Mouse (Mus musculus): ENCODE data around the gene Cpne1. TPM values are rescaled to one million over a fixed set of nuclear protein-coding genes. Genes with fewer than 3 reads are reported as not detected.

The Cpne1 gene
- total and polyA plus RNA-seq, 3 experiments, result 33.0 to 39.8 (median 34.0) TPM

- TF ChIP-seq USF1 (IDR thresholded peaks at IDR 0.05; ENCODE audit: low read depth, low read length), result no peak
Measured at GRCm38 (mm10) chr2:156078421-156079182, 33.2 kb downstream of the Cpne1 start (continued).

- H3K79me2 ChIP-seq (replicated peaks; ENCODE audit: control insufficient read depth, extremely low read depth, insufficient read depth, poor library complexity, severe bottlenecking), result no peaks in the 10 kb centered on the region
- DNase-seq (ENCODE audit: extremely low read depth), result no peak
- no peak overlapping the region for H3K4me3 ChIP-seq (replicated peaks in 1 of 3; ENCODE audit: low read depth in 2 of 3, low read length in 2 of 3, poor library complexity in 1 of 3)
- H3K4me1 ChIP-seq (ENCODE audit: control insufficient read depth in 1 of 2, insufficient read depth in 2 of 2), result no peaks in the 10 kb centered on the region
- no peaks in the 10 kb centered on the region for H3K27me3 ChIP-seq (replicated peaks)
- peaks cover 56 to 79% of the 10 kb centered on the region in 2 experiments for H3K36me3 ChIP-seq (replicated peaks in 1 of 2; ENCODE audit: control insufficient read depth in 1 of 2, insufficient read depth in 1 of 2, low read length in 1 of 2)
- in situ Hi-C loops (cut with MboI; ENCODE audit: low pct_ligation_motif_present, low pct_unique_long_range_greater_than_20kb, low sequenced_read_pairs) (no loop called here), dilution Hi-C loops (cut with MboI; ENCODE audit: extremely low pct_ligation_motif_present, extremely low pct_unique_long_range_greater_than_20kb, low sequenced_read_pairs) (no loop called here)
- H3K27ac ChIP-seq (ENCODE audit: insufficient read depth, low read depth), result no peak overlapping the region
- H3K9me3 ChIP-seq (replicated peaks; ENCODE audit: low read length), result no peaks in the 10 kb centered on the region
- H3K9ac ChIP-seq (ENCODE audit: insufficient read depth, low read depth), result no peak overlapping the region
- H3K4me2 ChIP-seq (ENCODE audit: insufficient read depth, low read depth, poor library complexity, severe bottlenecking), result no peak overlapping the region
- no peak for TF ChIP-seq GABPA (IDR thresholded peaks at IDR 0.05; ENCODE audit: insufficient replicate concordance, low read depth, low read length)
- TF ChIP-seq NRF1 (IDR thresholded peaks at IDR 0.05; ENCODE audit: low read depth, low read length), result no peak
- TF ChIP-seq TBP (conservative IDR thresholded peaks at IDR 0.05; ENCODE audit: low read depth, low read length), result no peak
Measured at GRCm38 (mm10) chr2:156077461-156077860, 34.3 kb downstream of the Cpne1 start.

- no peaks in the 10 kb centered on the region for H3K9me3 ChIP-seq (replicated peaks; ENCODE audit: low read length)
- in situ Hi-C loops (cut with MboI; ENCODE audit: low pct_ligation_motif_present, low pct_unique_long_range_greater_than_20kb, low sequenced_read_pairs) (no loop called here), dilution Hi-C loops (cut with MboI; ENCODE audit: extremely low pct_ligation_motif_present, extremely low pct_unique_long_range_greater_than_20kb, low sequenced_read_pairs) (no loop called here)
- H3K4me1 ChIP-seq (ENCODE audit: control insufficient read depth in 1 of 2, insufficient read depth in 2 of 2), result no peaks in the 10 kb centered on the region
- no peak for DNase-seq (ENCODE audit: extremely low read depth)
- H3K27me3 ChIP-seq (replicated peaks), result no peaks in the 10 kb centered on the region
- no peaks in the 10 kb centered on the region for H3K79me2 ChIP-seq (replicated peaks; ENCODE audit: control insufficient read depth, extremely low read depth, insufficient read depth, poor library complexity, severe bottlenecking)
- H3K4me3 ChIP-seq (replicated peaks in 1 of 3; ENCODE audit: low read depth in 2 of 3, low read length in 2 of 3, poor library complexity in 1 of 3), result no peak overlapping the region
- H3K27ac ChIP-seq (ENCODE audit: insufficient read depth, low read depth), result no peak overlapping the region
- no peak overlapping the region for H3K4me2 ChIP-seq (ENCODE audit: insufficient read depth, low read depth, poor library complexity, severe bottlenecking)
- no peak overlapping the region for H3K9ac ChIP-seq (ENCODE audit: insufficient read depth, low read depth)
- no peak for TF ChIP-seq NELFE (IDR thresholded peaks at IDR 0.05; ENCODE audit: low read depth, low read length)
- no peak for TF ChIP-seq MEF2A (IDR thresholded peaks at IDR 0.05; ENCODE audit: borderline replicate concordance, low read depth, low read length)
- no peak for TF ChIP-seq ZC3H11A (IDR thresholded peaks at IDR 0.05; ENCODE audit: low read depth, low read length)
- peaks cover 61 to 89% of the 10 kb centered on the region in 2 experiments for H3K36me3 ChIP-seq (replicated peaks in 1 of 2; ENCODE audit: control insufficient read depth in 1 of 2, insufficient read depth in 1 of 2, low read length in 1 of 2)
Measured at GRCm38 (mm10) chr2:156073725-156074124, 38.0 kb downstream of the Cpne1 start.

GRCm38 (mm10) chr2:156071236-156071635 is 40.5 kb downstream of the Cpne1 start:
- no peak overlapping the region for H3K27ac ChIP-seq (ENCODE audit: insufficient read depth, low read depth)

More at GRCm38 (mm10) chr2:156071236-156071635, 40.5 kb downstream of the Cpne1 start:
- Histone ChIP-seq H3K9ac (ENCODE audit: insufficient read depth, low read depth) (no peak overlapping the region), H3K36me3 (replicated peaks in 1 of 2; ENCODE audit: control insufficient read depth in 1 of 2, insufficient read depth in 1 of 2, low read length in 1 of 2) (peaks cover 42 to 80% of the 10 kb centered on the region in 2 experiments), H3K27me3 (replicated peaks) (no peaks in the 10 kb centered on the region), H3K4me3 (replicated peaks in 1 of 3; ENCODE audit: low read depth in 2 of 3, low read length in 2 of 3, poor library complexity in 1 of 3) (no peak overlapping the region), H3K4me1 (ENCODE audit: control insufficient read depth in 1 of 2, insufficient read depth in 2 of 2) (no peaks in the 10 kb centered on the region), H3K79me2 (replicated peaks; ENCODE audit: control insufficient read depth, extremely low read depth, insufficient read depth, poor library complexity, severe bottlenecking) (no peaks in the 10 kb centered on the region), H3K4me2 (ENCODE audit: insufficient read depth, low read depth, poor library complexity, severe bottlenecking) (no peak overlapping the region), H3K9me3 (replicated peaks; ENCODE audit: low read length) (no peaks in the 10 kb centered on the region)
- DNase-seq (ENCODE audit: extremely low read depth), result no peak
- TF ChIP-seq KAT2A (IDR thresholded peaks at IDR 0.05; ENCODE audit: insufficient replicate concordance, low read length) (no peak), PAX5 (IDR thresholded peaks at IDR 0.05; ENCODE audit: low read length) (no peak), NRF1 (IDR thresholded peaks at IDR 0.05; ENCODE audit: low read depth, low read length) (no peak), ETS1 (conservative IDR thresholded peaks at IDR 0.05; ENCODE audit: low read depth, low read length) (no peak), MEF2A (IDR thresholded peaks at IDR 0.05; ENCODE audit: borderline replicate concordance, low read depth, low read length) (no peak)
- dilution Hi-C loops (cut with MboI; ENCODE audit: extremely low pct_ligation_motif_present, extremely low pct_unique_long_range_greater_than_20kb, low sequenced_read_pairs) (no loop called here), in situ Hi-C loops (cut with MboI; ENCODE audit: low pct_ligation_motif_present, low pct_unique_long_range_greater_than_20kb, low sequenced_read_pairs) (no loop called here)

Data from CH12.LX (cell line).